Mouse (Mus musculus): Measurements from ENCODE around the gene Vmn1r72. TPM values are rescaled to one million over a fixed set of nuclear protein-coding genes. Genes with fewer than 3 reads are reported as not detected.

Gene Vmn1r72
- polyA plus RNA-seq (2012; rRNA removed; ENCODE audit: low replicate concordance): not detected in 2 replicates

GRCm38 (mm10) chr7:11680047-11680446 lies at the start of gene Vmn1r72:
TSS of gene Vmn1r72 (minus strand) at chr7:11680147.

Other genes starting within 250 kb of the Vmn1r72 start
- gene Zscan4-ps2, start 165.8 kb downstream of the Vmn1r72 start, polyA plus RNA-seq (2012; rRNA removed; ENCODE audit: low replicate concordance): not detected in 2 replicates
- 0.08 TPM in 1 of 2 replicates, not detected in the other for gene Zscan4-ps3, start 70.8 kb downstream of the Vmn1r72 start, polyA plus RNA-seq (2012; rRNA removed; ENCODE audit: low replicate concordance)
- gene Vmn1r73, start 50.1 kb upstream of the Vmn1r72 start, polyA plus RNA-seq (2012; rRNA removed; ENCODE audit: low replicate concordance): not detected in 2 replicates
- gene Vmn1r74, start 153.8 kb upstream of the Vmn1r72 start, polyA plus RNA-seq (2012; rRNA removed; ENCODE audit: low replicate concordance): not detected in 2 replicates
- not detected in 2 replicates for gene Vmn1r75, start 194.5 kb upstream of the Vmn1r72 start, polyA plus RNA-seq (2012; rRNA removed; ENCODE audit: low replicate concordance)

Measured in subcutaneous adipose tissue, adult 2 months (tissue).